Mouse (Mus musculus) thymus, adult 2 months (tissue): ENCODE data around the gene Naa80.

Experiments used
- CTCF ChIP-seq: fragments of 200-500 bp; IDR thresholded peaks from 2 replicates; pipeline ENCODE4 v1.5.1; 2012; ENCODE audit warnings: mild to moderate bottlenecking, control low read depth, low read length, moderate library complexity, borderline replicate concordance; ENCODE audit not compliant: control insufficient read depth, poor library complexity, insufficient read depth; ENCODE audit errors: extremely low read depth
- POLR2A ChIP-seq: fragments of 200-500 bp; IDR thresholded peaks from 2 replicates; pipeline ENCODE4 v1.6.1; 2012; ENCODE audit warnings: mild to moderate bottlenecking, low read length, control low read depth, moderate library complexity; ENCODE audit not compliant: control insufficient read depth, poor library complexity, insufficient read depth; ENCODE audit errors: extremely low read depth

DNA sequence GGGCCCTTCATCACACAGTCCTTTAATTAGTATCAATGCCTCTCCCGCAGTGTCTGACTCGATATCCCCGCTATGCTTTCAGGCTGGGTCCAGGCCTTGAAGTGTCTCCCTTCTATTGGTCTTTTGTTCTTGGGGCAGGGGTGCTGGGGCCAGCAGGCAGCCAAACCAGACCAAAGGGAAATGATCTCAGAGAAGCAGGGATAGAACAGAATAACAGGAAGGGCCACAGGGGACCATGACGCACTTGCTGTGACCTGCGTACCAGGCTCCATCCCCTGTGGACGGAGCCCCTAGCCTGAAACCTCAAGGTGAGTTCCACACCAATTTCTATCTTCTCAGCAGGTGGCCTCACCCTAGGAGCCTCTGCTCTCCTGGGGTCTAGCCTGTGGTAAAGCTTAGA lies 39.4 kb downstream of the Naa80 start:
- TF ChIP-seq CTCF (no peak), POLR2A (no peak)
